Mouse (Mus musculus) heart, embryonic 12.5 days (tissue): ENCODE data around the gene Ubac2. TPM values are rescaled to one million over a fixed set of nuclear protein-coding genes. Genes with fewer than 3 reads are reported as not detected.

Experiments
- ATAC-seq: fragments of 200-750 bp; cut with Nextera tagmentation; 2 replicates; pipeline ENCODE4 v1.8.0; 2017; ENCODE audit warnings: moderate TSS enrichment, moderate library complexity; ENCODE audit not compliant: insufficient number of reproducible peaks, low FRiP score
- H3K27ac ChIP-seq: fragments of 300-500 bp; sonication (generic); 2 replicates; pipeline ENCODE4 v1.5.1; 2016; ENCODE audit warnings: mild to moderate bottlenecking, moderate library complexity; ENCODE audit not compliant: poor library complexity, severe bottlenecking
- H3K27me3 ChIP-seq: fragments of 300-500 bp; sonication (generic); replicated peaks from 2 replicates; pipeline ENCODE4 v1.6.1; 2016; ENCODE audit warnings: mild to moderate bottlenecking, moderate library complexity
- H3K36me3 ChIP-seq: fragments of 300-500 bp; sonication (generic); 2 replicates; pipeline ENCODE4 v1.6.1; 2016; ENCODE audit warnings: mild to moderate bottlenecking, moderate library complexity
- H3K4me1 ChIP-seq: fragments of 300-500 bp; sonication (generic); replicated peaks from 2 replicates; pipeline ENCODE4 v1.6.1; 2016; ENCODE audit warnings: mild to moderate bottlenecking
- H3K4me2 ChIP-seq: fragments of 300-500 bp; sonication (generic); 2 replicates; pipeline ENCODE4 v1.6.1; 2016; ENCODE audit warnings: mild to moderate bottlenecking, moderate library complexity
- H3K4me3 ChIP-seq: fragments of 300-500 bp; sonication (generic); 2 replicates; pipeline ENCODE4 v1.5.1; 2016; ENCODE audit warnings: mild to moderate bottlenecking
- H3K9ac ChIP-seq: fragments of 300-500 bp; sonication (generic); 2 replicates; pipeline ENCODE4 v1.6.1; 2016; ENCODE audit warnings: mild to moderate bottlenecking, moderate library complexity
- H3K9me3 ChIP-seq: fragments of 300-500 bp; sonication (generic); replicated peaks from 2 replicates; pipeline ENCODE4 v1.6.1; 2016; ENCODE audit warnings: mild to moderate bottlenecking, moderate library complexity
- whole genome bisulfite sequencing: fragments of 180-500 bp; shearing (Covaris S2); methylation state at CpG from one replicate; pipeline ENCODE4 v1.1.7; 2016; 5-methylcytosine and 5-hydroxymethylcytosine counted together
- polyA plus RNA-seq: library from polyadenylated mRNA; unstranded; fragments of >200 nt; fragmentation: Nextera tagmentation; extraction: Ambion mirVana; gene quantifications from 2 replicates; pipeline ENCODE4 v1.2.1, GENCODE M21; 2016

The Ubac2 gene
- polyA plus RNA-seq, 1 experiment from 2014 or later, result 56.9 TPM

GRCm38 (mm10) chr14:121960031-121960430 is 81.6 kb downstream of the Ubac2 start:
- Histone ChIP-seq H3K9me3 (no peaks in the 10 kb centered on the region), H3K4me3 (no peak overlapping the region), H3K9ac (no peak overlapping the region), H3K36me3 (no peaks in the 10 kb centered on the region), H3K4me2 (no peak overlapping the region), H3K27me3 (no peaks in the 10 kb centered on the region), H3K4me1 (peaks cover 40% of the 10 kb centered on the region), H3K27ac (no peak overlapping the region)
- ATAC-seq, result no peak
- WGBS, result 84% methylated on average over 4 of the region's 4 CpGs

DNA sequence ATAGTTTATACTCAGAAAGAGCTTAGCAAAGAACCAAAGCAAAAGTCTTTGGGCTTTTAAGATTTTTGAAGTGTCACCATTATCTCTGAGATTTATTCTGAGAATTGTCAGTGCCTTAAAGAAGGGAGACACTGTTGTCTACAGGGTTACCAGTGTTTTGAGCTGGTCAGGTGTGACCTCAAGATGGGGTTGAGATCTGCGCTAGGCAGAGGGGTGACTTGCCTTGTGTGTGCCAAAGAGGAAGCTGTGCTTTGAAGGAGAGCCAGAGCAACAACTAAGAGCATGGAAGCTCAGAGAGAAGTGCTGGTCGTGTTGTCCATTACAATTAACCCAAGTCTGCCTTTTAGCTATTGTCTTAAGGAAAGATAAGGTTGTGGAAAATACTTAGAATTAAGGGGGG is 82.1 kb downstream of the Ubac2 start:
- 79% methylated on average over 2 of the region's 2 CpGs for WGBS
- H3K9ac ChIP-seq, result no peak overlapping the region
- no peak for ATAC-seq
- H3K4me3 ChIP-seq, result no peak overlapping the region
- H3K4me2 ChIP-seq, result no peak overlapping the region
- H3K27ac ChIP-seq, result no peak overlapping the region
- peaks cover 40% of the 10 kb centered on the region for H3K4me1 ChIP-seq
- no peaks in the 10 kb centered on the region for H3K9me3 ChIP-seq
- H3K27me3 ChIP-seq, result no peaks in the 10 kb centered on the region
- H3K36me3 ChIP-seq, result no peaks in the 10 kb centered on the region

DNA sequence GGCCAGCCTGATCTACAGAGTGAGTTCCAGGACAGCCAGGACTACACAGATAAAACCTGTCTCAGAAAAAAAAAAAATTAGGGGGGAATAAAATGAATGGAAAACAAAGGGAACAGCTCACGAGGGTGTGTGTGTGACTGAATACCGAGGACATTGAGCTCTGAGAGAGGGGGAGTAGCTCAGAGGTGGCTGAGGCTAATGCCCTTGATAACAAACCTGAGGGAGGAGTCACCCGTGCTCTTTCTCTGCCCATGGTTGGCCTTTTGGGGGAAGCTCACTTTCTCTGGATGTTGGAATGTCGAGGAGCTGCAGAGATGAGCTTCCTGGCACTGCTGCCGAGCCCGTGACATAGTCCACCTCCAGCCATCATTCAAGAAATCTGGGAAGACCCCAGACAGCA is 82.6 kb downstream of the Ubac2 start:
- Histone ChIP-seq H3K9me3 (no peaks in the 10 kb centered on the region), H3K4me1 (peaks cover 40% of the 10 kb centered on the region), H3K27me3 (no peaks in the 10 kb centered on the region), H3K27ac (0 out of 2 replicates have a peak overlapping the region, but pooled peaks have one; percentile 8), H3K4me2 (no peak overlapping the region), H3K36me3 (no peaks in the 10 kb centered on the region), H3K4me3 (no peak overlapping the region), H3K9ac (no peak overlapping the region)
- ATAC-seq, result no peak
- WGBS, result 22% methylated on average over 6 of the region's 6 CpGs

DNA sequence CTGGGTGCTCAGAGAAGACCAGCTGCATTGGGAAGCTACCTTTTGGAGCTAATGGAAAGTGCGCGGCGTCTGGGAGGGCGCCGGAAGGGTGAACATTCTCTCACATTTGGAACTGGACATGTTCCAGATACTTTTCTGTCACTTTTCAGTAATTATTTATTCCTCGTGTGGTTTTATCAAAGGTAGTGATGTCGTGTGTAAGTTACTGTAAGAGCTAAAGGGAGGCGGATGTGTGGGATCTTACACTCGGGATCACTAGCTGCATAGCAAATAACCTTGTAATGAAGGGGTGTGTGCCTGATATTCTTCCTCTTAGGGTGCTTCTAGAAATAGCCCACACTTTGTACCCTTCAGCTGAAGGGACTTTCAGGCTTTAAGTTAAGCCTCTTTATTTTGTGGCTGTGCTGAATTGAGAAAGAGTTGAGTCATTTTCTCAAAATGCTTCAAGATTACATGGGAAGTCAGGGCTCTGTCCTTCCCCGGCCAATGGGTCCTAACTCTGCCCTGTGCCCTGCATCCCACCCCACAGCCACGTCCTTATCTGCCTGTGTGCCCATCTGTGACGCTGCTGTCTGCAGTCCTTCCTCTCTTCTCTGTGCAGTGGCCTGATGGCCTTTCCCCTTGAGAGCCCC is 83.2 kb downstream of the Ubac2 start:
- 55% methylated on average over 12 of the region's 12 CpGs for WGBS
- Histone ChIP-seq H3K9ac (no peak overlapping the region), H3K27ac (0 out of 2 replicates have a peak overlapping the region, but pooled peaks have one; percentile 8), H3K27me3 (no peaks in the 10 kb centered on the region), H3K4me3 (no peak overlapping the region), H3K4me1 (peaks cover 40% of the 10 kb centered on the region), H3K4me2 (0 out of 2 replicates have a peak overlapping the region, but pooled peaks have one; percentile 0), H3K36me3 (no peaks in the 10 kb centered on the region), H3K9me3 (no peaks in the 10 kb centered on the region)
- no peak for ATAC-seq

DNA sequence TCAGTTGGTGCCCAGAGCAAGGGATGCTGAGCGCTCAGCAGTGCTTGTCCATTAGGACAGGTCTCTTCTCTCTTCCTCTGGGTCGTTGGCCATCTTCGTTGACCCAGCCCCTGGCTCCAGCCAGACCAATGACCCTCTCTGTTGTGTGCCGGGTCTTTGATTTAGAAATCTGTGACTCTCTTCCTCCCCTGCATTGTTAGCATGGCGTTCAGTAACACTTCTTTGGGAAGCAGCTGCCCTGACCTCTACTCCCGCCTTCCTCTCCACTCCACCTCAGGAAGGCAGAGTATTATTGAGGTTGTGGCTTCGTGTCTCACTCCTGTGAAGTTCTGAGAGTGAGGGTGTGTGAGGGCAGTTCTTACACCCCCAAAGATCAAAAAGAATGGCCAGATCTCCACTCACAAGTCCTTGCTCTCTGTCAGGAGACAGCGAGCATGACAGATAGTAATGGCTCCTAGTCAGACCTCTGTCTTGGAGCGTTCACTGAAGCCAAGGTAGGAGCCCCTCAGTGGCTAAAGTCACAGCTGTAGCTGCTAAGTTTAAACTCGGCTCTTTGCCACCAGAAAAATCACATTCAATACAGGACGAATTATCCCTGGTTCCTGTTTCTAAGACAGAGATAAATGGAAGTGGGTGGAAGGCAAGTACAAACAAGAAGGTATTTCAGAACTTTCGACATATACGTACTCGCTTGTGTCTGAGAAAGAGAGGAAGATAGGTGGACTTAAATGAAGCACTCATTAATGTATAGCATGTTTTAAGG is 83.9 kb downstream of the Ubac2 start:
- Histone ChIP-seq H3K36me3 (no peaks in the 10 kb centered on the region), H3K4me3 (no peak overlapping the region), H3K27me3 (no peaks in the 10 kb centered on the region), H3K27ac (no peak overlapping the region), H3K9ac (no peak overlapping the region), H3K9me3 (no peaks in the 10 kb centered on the region), H3K4me1 (peaks cover 44% of the 10 kb centered on the region), H3K4me2 (0 out of 2 replicates have a peak overlapping the region, but pooled peaks have one; percentile 0)
- WGBS, result 68% methylated on average over 14 of the region's 14 CpGs
- no peak for ATAC-seq

- Histone ChIP-seq H3K9ac (no peak overlapping the region), H3K9me3 (no peaks in the 10 kb centered on the region), H3K27me3 (no peaks in the 10 kb centered on the region), H3K4me1 (peaks cover 44% of the 10 kb centered on the region), H3K4me2 (peak overlapping the region; percentile 29; the same call in 1 of the 2 replicates), H3K36me3 (no peaks in the 10 kb centered on the region), H3K4me3 (no peak overlapping the region), H3K27ac (peak overlapping the region; percentile 41; the same call in 1 of the 2 replicates)
- 67% methylated on average over 9 of the region's 9 CpGs for WGBS
- ATAC-seq, result no peak
These were observed 85.0 kb downstream of the Ubac2 start for GRCm38 (mm10) chr14:121963251-121963941.

- Histone ChIP-seq H3K27me3 (no peaks in the 10 kb centered on the region), H3K36me3 (no peaks in the 10 kb centered on the region), H3K4me1 (peaks cover 40% of the 10 kb centered on the region), H3K9ac (no peak overlapping the region), H3K4me2 (peak overlapping the region; percentile 29; the same call in 1 of the 2 replicates), H3K27ac (peak overlapping the region; percentile 41; the same call in 1 of the 2 replicates), H3K4me3 (no peak overlapping the region), H3K9me3 (no peaks in the 10 kb centered on the region)
- 44% methylated on average over 4 of the region's 4 CpGs for WGBS
- no peak for ATAC-seq
These were observed 85.5 kb downstream of the Ubac2 start for GRCm38 (mm10) chr14:121963942-121964335.

DNA sequence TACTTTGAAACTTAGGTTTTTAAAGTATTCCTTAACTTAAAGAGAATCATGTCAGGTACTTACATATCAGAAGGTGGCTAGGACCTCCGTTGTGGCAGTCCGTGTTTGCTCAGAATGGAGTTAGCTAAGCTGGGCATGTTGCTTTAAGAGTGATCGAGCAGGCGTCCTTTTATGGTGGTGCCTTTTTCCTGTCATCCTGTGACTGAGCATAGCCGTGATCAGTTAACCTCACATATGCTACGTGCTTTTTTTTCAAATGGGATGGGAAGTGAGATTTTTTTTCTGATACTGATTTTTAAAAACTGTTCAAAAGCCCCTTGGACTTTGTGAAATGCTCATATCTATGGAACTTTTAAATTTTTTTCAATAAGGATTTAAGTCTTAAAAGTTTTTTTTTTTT is 86.6 kb downstream of the Ubac2 start, which contains the start of gene Gpr183:
TSS of gene Gpr183 (minus strand) at position 206 of the 400 bp plus-strand sequence.
- Histone ChIP-seq H3K27ac (no peak within 1 kb of the TSS), H3K4me1 (peaks cover 40% of the 10 kb centered on the region), H3K4me2 (peak within 1 kb of the TSS; percentile 36), H3K27me3 (no peaks in the 10 kb centered on the region), H3K4me3 (no peak within 1 kb of the TSS), H3K36me3 (no peaks in the 10 kb centered on the region), H3K9ac (no peak within 1 kb of the TSS), H3K9me3 (no peaks in the 10 kb centered on the region)
- 19% methylated on average over 6 of the region's 6 CpGs for WGBS
- no peak for ATAC-seq

DNA sequence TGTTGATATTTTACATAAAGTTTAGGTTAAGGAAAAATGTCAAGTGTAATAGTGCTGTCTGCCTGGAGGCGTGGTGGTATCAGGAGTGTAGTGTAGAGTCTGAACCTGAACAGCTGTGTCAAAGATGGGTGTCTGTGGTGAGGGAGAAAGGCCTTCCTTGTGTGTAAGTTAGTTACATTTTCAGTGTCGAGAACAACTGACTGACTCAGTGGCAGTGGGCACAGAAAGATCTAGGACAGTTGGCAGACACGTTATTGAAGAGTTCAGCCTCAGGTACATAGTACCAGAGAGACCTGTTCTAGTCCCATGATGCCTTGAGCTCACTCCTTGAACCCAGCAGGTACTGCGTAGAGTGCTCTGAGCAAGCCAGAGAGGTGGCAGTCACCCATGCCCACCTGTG is 87.0 kb downstream of the Ubac2 start:
- WGBS, result 83% methylated on average over 4 of the region's 4 CpGs
- H3K27ac ChIP-seq, result no peak overlapping the region
- H3K9ac ChIP-seq, result no peak overlapping the region
- no peaks in the 10 kb centered on the region for H3K9me3 ChIP-seq
- H3K4me3 ChIP-seq, result no peak overlapping the region
- no peaks in the 10 kb centered on the region for H3K27me3 ChIP-seq
- H3K4me1 ChIP-seq, result peaks cover 40% of the 10 kb centered on the region
- H3K4me2 ChIP-seq, result no peak overlapping the region
- no peaks in the 10 kb centered on the region for H3K36me3 ChIP-seq
- ATAC-seq, result no peak

DNA sequence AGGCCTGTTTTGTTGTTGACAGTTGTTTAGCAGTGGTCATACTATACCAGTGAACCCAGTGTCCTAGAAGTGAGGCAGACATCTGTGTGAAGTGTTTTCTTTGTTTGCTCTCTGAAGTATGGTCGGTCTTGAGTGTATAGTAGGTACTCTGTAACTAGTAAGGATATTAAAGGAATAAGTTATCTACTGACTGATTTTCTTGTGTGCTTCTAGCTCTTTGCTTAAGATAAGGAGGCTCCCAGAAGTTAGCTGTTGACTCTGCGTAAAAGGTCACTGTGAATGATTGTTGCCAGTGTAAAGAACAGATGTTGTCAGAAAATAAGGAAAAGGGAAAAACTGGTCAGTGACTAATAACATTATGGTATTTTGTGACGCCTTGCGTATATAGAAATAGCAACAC is 88.7 kb downstream of the Ubac2 start:
- H3K4me3 ChIP-seq, result no peak overlapping the region
- H3K9ac ChIP-seq, result no peak overlapping the region
- H3K27me3 ChIP-seq, result no peaks in the 10 kb centered on the region
- no peak overlapping the region for H3K27ac ChIP-seq
- H3K4me1 ChIP-seq, result peaks cover 24% of the 10 kb centered on the region
- no peaks in the 10 kb centered on the region for H3K36me3 ChIP-seq
- H3K9me3 ChIP-seq, result no peaks in the 10 kb centered on the region
- WGBS, result 68% methylated on average over 4 of the region's 4 CpGs
- no peak overlapping the region for H3K4me2 ChIP-seq
- no peak for ATAC-seq

DNA sequence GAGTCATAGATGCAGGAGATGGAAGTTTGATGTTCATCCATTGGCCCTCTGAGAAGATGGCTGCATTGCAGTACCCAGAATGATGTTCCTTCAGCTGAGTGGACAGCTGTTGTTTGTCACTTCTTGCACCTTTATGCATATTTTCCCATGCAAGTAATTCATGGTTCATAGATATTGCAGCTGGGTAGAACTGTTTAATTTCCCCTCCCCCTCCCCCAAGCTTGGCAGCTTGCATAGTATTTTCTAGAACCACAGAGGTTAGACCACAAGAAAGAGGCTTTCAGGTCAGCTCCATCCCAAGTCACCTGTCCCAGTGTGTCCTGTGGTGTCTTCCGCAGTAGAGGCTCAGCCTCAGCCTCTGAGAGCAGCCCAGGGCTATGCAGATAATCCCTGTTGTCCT is 92.0 kb downstream of the Ubac2 start:
- Histone ChIP-seq H3K4me3 (no peak overlapping the region), H3K9me3 (no peaks in the 10 kb centered on the region), H3K9ac (no peak overlapping the region), H3K4me1 (peaks cover 10% of the 10 kb centered on the region; the same call in 1 of the 2 replicates), H3K36me3 (peaks cover 10% of the 10 kb centered on the region; the same call in 1 of the 2 replicates), H3K27me3 (no peaks in the 10 kb centered on the region), H3K27ac (no peak overlapping the region), H3K4me2 (no peak overlapping the region)
- WGBS, result 94% methylated on average over 1 of the region's 1 CpGs
- ATAC-seq, result no peak
